Mouse (Mus musculus) stomach, embryonic 15.5 days (tissue): ENCODE measurements around the gene Esr1. TPM values are rescaled to one million over a fixed set of nuclear protein-coding genes. Genes with fewer than 3 reads are reported as not detected.

ENCODE experiments used
- ATAC-seq: fragments of 200-750 bp; cut with Nextera tagmentation; 2 replicates; pipeline ENCODE4 v1.8.0; 2017; ENCODE audit warnings: low read depth, moderate number of reproducible peaks, moderate TSS enrichment; ENCODE audit not compliant: insufficient read depth, low FRiP score
- H3K27ac ChIP-seq: fragments of 300-500 bp; sonication (generic); 2 replicates; pipeline ENCODE4 v1.5.1; 2015; ENCODE audit warnings: mild to moderate bottlenecking, inconsistent platforms
- H3K27me3 ChIP-seq: fragments of 300-500 bp; sonication (generic); replicated peaks from 2 replicates; pipeline ENCODE4 v1.6.1; 2015; ENCODE audit warnings: inconsistent platforms
- H3K36me3 ChIP-seq: fragments of 300-500 bp; sonication (generic); 2 replicates; pipeline ENCODE4 v1.6.1; 2015; ENCODE audit warnings: inconsistent platforms
- H3K4me1 ChIP-seq: fragments of 300-500 bp; sonication (generic); 2 replicates; pipeline ENCODE4 v1.6.1; 2015; ENCODE audit warnings: inconsistent platforms
- H3K4me2 ChIP-seq: fragments of 300-500 bp; sonication (generic); 2 replicates; pipeline ENCODE4 v1.6.1; 2015; ENCODE audit warnings: mild to moderate bottlenecking, inconsistent platforms
- H3K4me3 ChIP-seq: fragments of 300-500 bp; sonication (generic); replicated peaks from 2 replicates; pipeline ENCODE4 v1.5.1; 2015; ENCODE audit warnings: inconsistent platforms
- H3K9ac ChIP-seq: fragments of 300-500 bp; sonication (generic); 2 replicates; pipeline ENCODE4 v1.6.1; 2015; ENCODE audit warnings: inconsistent platforms
- H3K9me3 ChIP-seq: fragments of 300-500 bp; sonication (generic); 2 replicates; pipeline ENCODE4 v1.6.1; 2016; ENCODE audit warnings: inconsistent platforms
- WGBS: fragments of 180-500 bp; shearing (Covaris S2); methylation state at CpG from one replicate; pipeline ENCODE4 v1.1.7; 2015; 5-methylcytosine and 5-hydroxymethylcytosine counted together
- polyA plus RNA-seq: library from polyadenylated mRNA; unstranded; fragments of >200 nt; fragmentation: Nextera tagmentation; extraction: Ambion mirVana; gene quantifications from 2 replicates; pipeline ENCODE4 v1.2.1, GENCODE M21; 2015

The Esr1 gene
- polyA plus RNA-seq, result 0.75 and 0.86 TPM in 2 replicates

DNA sequence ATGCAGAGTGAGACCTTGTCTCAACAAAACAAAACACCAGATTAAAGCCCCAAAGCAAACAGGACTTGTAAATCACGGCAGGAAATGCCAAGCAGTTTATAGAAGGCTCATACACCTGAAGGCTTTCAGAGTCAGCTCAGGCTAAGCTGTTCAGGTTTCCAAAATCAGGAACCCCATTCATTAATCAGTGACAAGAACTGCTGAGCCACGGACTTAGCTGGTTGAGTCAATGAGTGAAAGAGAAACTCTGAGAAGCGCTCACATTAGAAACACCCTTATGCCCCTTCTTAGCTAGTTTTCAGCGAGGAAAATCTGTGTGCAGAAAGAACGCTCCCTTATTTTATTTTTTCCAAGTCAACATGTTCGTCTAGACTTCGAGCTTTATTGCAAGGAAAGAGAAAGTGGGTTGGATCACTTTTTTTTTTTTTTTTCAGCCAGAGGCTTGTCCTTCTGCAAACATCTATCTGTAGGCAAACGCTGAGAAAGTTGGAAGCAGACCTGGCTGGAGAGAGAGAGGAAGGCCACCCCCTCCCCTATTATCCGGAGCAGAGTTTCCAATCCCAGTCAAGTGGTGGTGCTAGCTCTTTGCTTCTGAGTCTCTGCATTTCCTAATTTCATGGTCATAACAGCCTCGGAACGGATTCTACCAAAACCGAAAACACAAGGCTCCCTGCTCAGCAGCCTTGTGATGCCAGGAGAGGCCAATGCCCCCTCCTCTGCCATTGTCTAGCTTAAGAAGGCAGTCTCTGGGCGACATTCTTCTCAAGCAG, at the start of gene Esr1:
Esr1 (plus strand) TSS at position 208 of the 770 bp plus-strand sequence.
- no peak within 1 kb of the TSS for H3K9ac ChIP-seq
- no peak; the same call in 1 of the 2 replicates for ATAC-seq
- peak within 1 kb of the TSS; percentile 18 for H3K4me3 ChIP-seq
- H3K27ac ChIP-seq, result no peak within 1 kb of the TSS; the same call in 1 of the 2 replicates
- no peaks in the 10 kb centered on the region for H3K36me3 ChIP-seq
- no peaks in the 10 kb centered on the region for H3K27me3 ChIP-seq
- no peaks in the 10 kb centered on the region for H3K4me1 ChIP-seq
- no peaks in the 10 kb centered on the region for H3K9me3 ChIP-seq
- peak within 1 kb of the TSS; percentile 45 for H3K4me2 ChIP-seq
- 32% methylated on average over 13 of the region's 13 CpGs for WGBS

DNA sequence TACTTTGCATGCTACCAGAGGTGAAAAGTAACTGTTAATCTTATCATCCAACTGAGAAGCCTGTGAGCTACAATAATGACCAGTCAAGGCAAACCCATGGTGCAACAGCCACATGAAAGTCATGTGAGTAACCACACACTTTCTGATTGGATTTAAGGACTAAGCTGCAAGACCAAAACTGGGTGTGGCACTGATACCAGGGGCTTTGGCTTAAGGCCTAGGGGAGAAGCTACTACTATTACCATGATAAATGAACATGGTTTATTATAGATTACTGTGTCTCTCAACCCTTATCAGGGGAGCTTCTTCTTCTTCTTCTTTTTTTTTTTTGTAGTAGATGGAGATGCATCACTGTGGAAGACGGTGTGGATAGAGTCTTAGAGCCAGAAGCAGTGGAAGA, 46.2 kb upstream of the Esr1 start:
- no peaks in the 10 kb centered on the region for H3K9me3 ChIP-seq
- H3K27ac ChIP-seq, result no peak overlapping the region
- no peaks in the 10 kb centered on the region for H3K27me3 ChIP-seq
- H3K4me1 ChIP-seq, result no peaks in the 10 kb centered on the region
- 90% methylated on average over 1 of the region's 1 CpGs for WGBS
- H3K4me3 ChIP-seq, result no peak overlapping the region
- no peak overlapping the region for H3K4me2 ChIP-seq
- H3K36me3 ChIP-seq, result no peaks in the 10 kb centered on the region
- H3K9ac ChIP-seq, result no peak overlapping the region
- ATAC-seq, result no peak

DNA sequence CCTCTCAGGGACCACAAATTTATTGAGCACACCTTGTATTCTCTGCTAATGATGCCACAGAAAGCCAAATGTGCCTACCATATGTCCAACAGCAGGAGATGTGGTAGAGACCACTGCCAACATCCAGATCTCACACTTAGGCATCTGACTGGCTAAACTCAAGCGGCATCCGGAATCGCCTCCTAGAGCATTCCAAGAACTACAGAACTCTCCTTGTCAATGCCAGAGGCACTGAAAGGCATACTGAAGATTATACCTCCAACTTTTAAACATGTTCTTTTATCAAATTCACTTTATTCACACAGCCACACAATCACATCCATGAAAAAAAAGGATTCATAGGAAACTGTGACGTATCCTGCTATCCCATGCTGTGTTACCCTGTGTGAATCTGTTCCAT, 40.6 kb upstream of the Esr1 start:
- ATAC-seq, result no peak
- no peaks in the 10 kb centered on the region for H3K9me3 ChIP-seq
- 90% methylated on average over 4 of the region's 4 CpGs for whole genome bisulfite sequencing

DNA sequence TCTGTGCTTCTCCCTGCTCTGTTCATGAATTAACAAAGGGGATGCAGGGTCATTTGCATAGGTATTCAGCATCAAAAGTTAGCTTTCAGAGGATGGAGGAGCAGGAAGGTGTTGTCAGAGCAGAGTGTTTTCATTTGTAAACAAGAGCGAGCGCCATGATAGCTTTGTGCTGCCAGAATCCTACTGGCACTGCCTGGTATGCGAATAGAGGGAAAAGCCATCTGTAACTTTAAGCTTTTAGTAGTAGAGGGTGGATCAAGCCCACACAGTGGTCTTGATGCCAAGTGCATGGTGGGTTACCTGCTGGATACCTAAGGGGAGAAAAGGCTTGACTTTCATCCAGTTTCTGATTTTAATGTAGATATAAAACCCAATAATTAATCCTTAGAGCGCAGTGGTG, 40.1 kb upstream of the Esr1 start:
- Histone ChIP-seq H3K4me3 (no peak overlapping the region), H3K9me3 (no peaks in the 10 kb centered on the region), H3K36me3 (no peaks in the 10 kb centered on the region), H3K27ac (no peak overlapping the region), H3K9ac (no peak overlapping the region), H3K27me3 (no peaks in the 10 kb centered on the region), H3K4me1 (no peaks in the 10 kb centered on the region), H3K4me2 (no peak overlapping the region)
- whole genome bisulfite sequencing, result 79% methylated on average over 4 of the region's 4 CpGs
- no peak for ATAC-seq

More for the DNA sequence above, 40.6 kb upstream of the Esr1 start:
- no peak overlapping the region for H3K9ac ChIP-seq
- no peak overlapping the region for H3K4me2 ChIP-seq
- no peaks in the 10 kb centered on the region for H3K27me3 ChIP-seq
- no peak overlapping the region for H3K27ac ChIP-seq
- no peak overlapping the region for H3K4me3 ChIP-seq
- no peaks in the 10 kb centered on the region for H3K36me3 ChIP-seq
- no peaks in the 10 kb centered on the region for H3K4me1 ChIP-seq

DNA sequence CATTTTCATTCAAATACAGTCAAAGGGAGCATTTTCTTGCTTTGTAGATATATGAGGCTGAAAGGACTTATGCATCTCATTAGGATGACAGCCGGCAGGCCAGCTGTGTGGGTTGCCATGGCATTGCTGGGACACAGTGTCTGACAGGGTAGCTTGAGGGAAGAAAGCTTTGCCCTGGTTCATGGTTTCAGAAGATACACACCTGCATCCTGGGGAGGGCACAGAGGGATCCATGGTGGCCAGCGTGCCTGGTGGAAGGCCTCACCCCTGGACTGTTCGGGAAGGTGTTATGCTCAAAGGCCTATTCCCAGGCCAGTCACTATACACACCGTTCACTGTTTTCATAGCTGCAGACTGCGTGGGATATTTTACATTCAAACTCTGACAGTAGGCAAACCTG, 29.5 kb upstream of the Esr1 start:
- Histone ChIP-seq H3K4me2 (no peak overlapping the region), H3K4me1 (no peaks in the 10 kb centered on the region), H3K36me3 (no peaks in the 10 kb centered on the region), H3K9me3 (no peaks in the 10 kb centered on the region), H3K9ac (no peak overlapping the region), H3K27ac (no peak overlapping the region), H3K27me3 (no peaks in the 10 kb centered on the region), H3K4me3 (no peak overlapping the region)
- no peak for ATAC-seq
- 89% methylated on average over 5 of the region's 5 CpGs for WGBS

DNA sequence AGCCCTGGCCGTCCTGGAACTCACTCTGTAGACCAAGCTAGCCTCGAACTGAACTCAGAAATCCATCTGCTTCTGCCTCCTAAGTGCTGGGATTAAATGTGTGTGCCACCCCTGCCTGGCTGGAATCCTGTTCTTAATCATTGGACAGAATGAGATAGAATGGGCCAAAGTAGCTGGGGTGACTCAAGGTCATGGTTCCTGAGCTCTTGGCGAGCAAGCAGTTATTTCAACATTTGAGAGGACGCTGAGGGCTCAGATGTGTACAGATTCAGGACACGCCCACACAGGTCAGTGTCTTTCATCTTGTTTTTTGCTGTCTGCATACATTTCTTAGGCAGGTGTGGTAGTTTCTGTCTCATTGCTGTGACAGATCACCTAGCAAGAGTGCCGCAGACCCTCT, 24.7 kb upstream of the Esr1 start:
- 82% methylated on average over 6 of the region's 6 CpGs for WGBS
- no peaks in the 10 kb centered on the region for H3K27me3 ChIP-seq
- no peak overlapping the region for H3K4me3 ChIP-seq
- no peaks in the 10 kb centered on the region for H3K36me3 ChIP-seq
- no peak overlapping the region for H3K9ac ChIP-seq
- no peak overlapping the region for H3K4me2 ChIP-seq
- H3K9me3 ChIP-seq, result no peaks in the 10 kb centered on the region
- no peaks in the 10 kb centered on the region for H3K4me1 ChIP-seq
- ATAC-seq, result no peak
- H3K27ac ChIP-seq, result no peak overlapping the region

DNA sequence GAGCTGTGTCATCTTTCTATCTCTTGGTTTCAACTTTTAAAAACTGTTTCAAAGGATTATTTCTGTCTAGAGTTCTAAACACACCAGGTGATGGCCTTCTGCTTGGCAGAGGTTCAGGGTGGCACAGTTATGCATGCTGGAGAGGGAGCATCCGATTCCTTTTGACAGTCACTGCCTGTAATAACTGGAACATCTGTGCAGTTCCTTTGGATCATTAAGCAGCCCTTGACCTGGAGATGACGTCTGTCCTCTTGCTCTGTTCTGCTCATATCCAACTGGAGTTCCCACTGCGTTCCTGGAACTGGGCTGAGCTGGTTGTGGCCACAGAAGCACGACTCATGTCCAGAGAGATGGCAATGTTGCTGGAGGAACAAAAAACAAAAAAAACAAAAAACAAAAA, 21.8 kb upstream of the Esr1 start:
- no peaks in the 10 kb centered on the region for H3K4me1 ChIP-seq

DNA sequence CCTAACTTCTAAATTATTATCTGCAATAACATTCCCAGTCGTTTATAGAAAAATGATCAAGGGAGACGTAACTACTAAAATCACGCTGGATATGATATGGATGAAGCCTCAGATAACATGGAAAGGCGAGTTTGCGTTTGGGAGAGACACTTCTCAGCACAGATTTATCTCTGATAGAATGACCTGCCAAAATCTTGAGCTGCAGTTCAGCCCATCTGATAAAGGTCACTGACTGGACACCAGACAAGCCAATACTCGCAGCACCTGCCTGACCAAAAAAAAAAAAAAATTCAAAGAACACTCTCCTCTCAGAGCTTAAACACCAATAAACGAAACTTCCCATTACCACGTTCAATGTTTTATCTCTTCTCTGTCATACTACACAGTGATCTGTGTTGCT, 20.4 kb upstream of the Esr1 start:
- no peak for ATAC-seq
- Histone ChIP-seq H3K27ac (no peak overlapping the region), H3K9ac (no peak overlapping the region), H3K4me3 (no peak overlapping the region), H3K4me1 (no peaks in the 10 kb centered on the region), H3K4me2 (no peak overlapping the region), H3K27me3 (no peaks in the 10 kb centered on the region), H3K36me3 (no peaks in the 10 kb centered on the region), H3K9me3 (no peaks in the 10 kb centered on the region)
- 66% methylated on average over 8 of the region's 8 CpGs for WGBS

More for the DNA sequence above, 21.8 kb upstream of the Esr1 start:
- no peak overlapping the region for H3K9ac ChIP-seq
- H3K4me3 ChIP-seq, result no peak overlapping the region
- WGBS, result 79% methylated on average over 4 of the region's 4 CpGs
- no peak for ATAC-seq
- no peak overlapping the region for H3K4me2 ChIP-seq
- no peaks in the 10 kb centered on the region for H3K27me3 ChIP-seq
- no peak overlapping the region for H3K27ac ChIP-seq
- no peaks in the 10 kb centered on the region for H3K9me3 ChIP-seq
- H3K36me3 ChIP-seq, result no peaks in the 10 kb centered on the region

DNA sequence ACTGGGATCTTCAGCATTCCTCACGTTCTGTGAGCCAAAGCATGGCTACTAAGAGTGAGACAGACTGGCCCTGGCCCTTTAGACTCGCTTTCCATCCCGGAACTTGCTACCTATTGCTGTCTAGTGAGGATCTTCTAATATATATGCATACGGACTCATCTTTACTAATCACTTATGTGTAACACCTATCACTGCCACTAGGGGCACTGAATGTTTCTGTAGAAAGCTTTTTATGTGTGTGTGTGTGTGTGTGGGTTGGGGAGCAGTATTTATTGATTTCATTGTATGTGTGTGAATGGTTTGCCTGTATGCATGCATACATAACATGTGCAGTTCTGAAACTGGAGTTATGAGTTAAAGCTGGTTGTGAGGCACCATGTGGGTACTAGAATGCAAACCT, 17.6 kb upstream of the Esr1 start:
- Histone ChIP-seq H3K9ac (no peak overlapping the region), H3K4me3 (no peak overlapping the region), H3K9me3 (no peaks in the 10 kb centered on the region), H3K27ac (no peak overlapping the region), H3K4me1 (no peaks in the 10 kb centered on the region), H3K27me3 (no peaks in the 10 kb centered on the region), H3K36me3 (no peaks in the 10 kb centered on the region), H3K4me2 (no peak overlapping the region)
- 72% methylated on average over 4 of the region's 4 CpGs for WGBS
- no peak for ATAC-seq

DNA sequence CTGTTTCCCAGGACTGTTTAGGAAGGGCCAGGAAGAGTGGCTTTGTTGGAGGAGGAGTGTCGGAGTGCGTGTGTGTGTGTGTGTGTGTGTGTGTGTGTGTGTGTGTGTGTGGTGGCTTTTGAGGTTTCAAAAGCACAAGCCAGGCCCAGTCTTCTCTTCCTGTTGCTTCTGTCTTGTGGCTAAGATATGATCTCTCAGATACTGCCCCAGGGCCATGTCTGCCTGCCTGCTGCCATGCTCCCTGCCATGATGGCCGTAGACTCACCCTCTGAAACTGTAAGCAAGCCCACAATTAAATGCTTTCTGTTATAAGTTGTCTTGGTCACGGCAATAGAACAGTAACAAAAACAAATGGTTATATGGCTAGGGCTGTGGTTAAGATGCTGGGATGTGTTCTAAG, 14.2 kb upstream of the Esr1 start:
- Histone ChIP-seq H3K4me2 (no peak overlapping the region), H3K4me1 (no peaks in the 10 kb centered on the region), H3K27me3 (no peaks in the 10 kb centered on the region), H3K9ac (no peak overlapping the region), H3K4me3 (no peak overlapping the region), H3K9me3 (no peaks in the 10 kb centered on the region), H3K36me3 (no peaks in the 10 kb centered on the region), H3K27ac (no peak overlapping the region)
- ATAC-seq, result no peak
- 91% methylated on average over 4 of the region's 4 CpGs for WGBS

DNA sequence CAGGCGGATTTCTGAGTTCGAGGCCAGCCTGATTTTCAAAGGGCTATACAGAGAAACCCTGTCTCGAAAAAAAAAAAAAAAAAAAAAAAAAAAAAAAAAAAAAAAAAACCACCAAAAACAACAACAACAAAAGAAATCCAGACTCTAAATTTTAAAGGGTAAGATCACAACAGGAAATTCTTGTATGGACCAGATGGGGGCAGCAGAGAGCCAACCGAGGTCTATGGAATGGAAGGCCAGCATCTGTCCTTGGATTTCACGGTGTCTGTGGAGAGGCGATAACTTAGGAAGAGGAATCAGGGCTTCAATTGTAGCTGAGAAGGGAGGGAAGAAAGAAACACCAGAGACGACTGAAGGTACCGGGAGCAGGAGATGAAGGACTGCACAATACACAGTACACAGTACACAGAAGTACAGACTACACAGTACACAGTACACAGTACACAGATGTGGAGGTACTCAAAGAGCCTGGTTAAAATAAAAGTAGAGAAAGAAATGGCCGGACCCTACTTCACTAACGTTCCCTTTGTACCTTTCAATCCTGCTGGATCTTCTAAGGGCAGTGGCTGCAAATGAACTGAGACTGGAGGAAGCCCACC, 13.1 kb upstream of the Esr1 start:
- WGBS, result 65% methylated on average over 10 of the region's 10 CpGs
- H3K4me1 ChIP-seq, result no peaks in the 10 kb centered on the region

DNA sequence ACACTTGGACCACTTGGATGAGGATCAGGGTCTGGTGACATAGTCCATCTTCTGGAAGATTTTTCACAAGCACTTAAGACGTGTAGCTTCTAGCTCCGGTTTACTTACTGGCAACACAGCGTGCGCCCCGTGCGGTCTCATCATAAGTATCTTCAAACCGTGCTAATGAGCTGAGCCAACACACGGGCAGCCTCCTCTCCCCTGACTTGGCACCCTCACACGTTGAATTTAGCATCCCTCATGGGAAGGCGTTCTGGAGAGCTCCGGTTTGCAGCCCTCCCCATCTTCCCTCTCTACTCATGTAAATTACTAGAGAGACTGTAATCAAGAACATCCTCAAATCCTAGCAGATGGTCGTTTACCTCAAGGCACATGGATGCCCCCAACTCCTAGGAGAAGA, 12.5 kb upstream of the Esr1 start:
- no peak overlapping the region for H3K27ac ChIP-seq
- no peaks in the 10 kb centered on the region for H3K9me3 ChIP-seq
- H3K4me2 ChIP-seq, result no peak overlapping the region
- no peak for ATAC-seq
- no peaks in the 10 kb centered on the region for H3K27me3 ChIP-seq
- H3K36me3 ChIP-seq, result no peaks in the 10 kb centered on the region
- no peaks in the 10 kb centered on the region for H3K4me1 ChIP-seq
- no peak overlapping the region for H3K9ac ChIP-seq
- WGBS, result 81% methylated on average over 12 of the region's 12 CpGs
- H3K4me3 ChIP-seq, result no peak overlapping the region

More for the DNA sequence above, 13.1 kb upstream of the Esr1 start:
- H3K36me3 ChIP-seq, result no peaks in the 10 kb centered on the region
- no peaks in the 10 kb centered on the region for H3K9me3 ChIP-seq
- no peak overlapping the region for H3K9ac ChIP-seq
- ATAC-seq, result no peak
- no peak overlapping the region for H3K27ac ChIP-seq
- H3K4me3 ChIP-seq, result no peak overlapping the region
- H3K4me2 ChIP-seq, result no peak overlapping the region
- H3K27me3 ChIP-seq, result no peaks in the 10 kb centered on the region
